Mouse (Mus musculus): ENCODE measurements at regions not wholly inside any gene's neighbourhood (a gene's known extent, or its start where the extent isn't known, plus 50 kb on each side); places are given as distances from the start of the nearest gene placed in this dataset.

DNA sequence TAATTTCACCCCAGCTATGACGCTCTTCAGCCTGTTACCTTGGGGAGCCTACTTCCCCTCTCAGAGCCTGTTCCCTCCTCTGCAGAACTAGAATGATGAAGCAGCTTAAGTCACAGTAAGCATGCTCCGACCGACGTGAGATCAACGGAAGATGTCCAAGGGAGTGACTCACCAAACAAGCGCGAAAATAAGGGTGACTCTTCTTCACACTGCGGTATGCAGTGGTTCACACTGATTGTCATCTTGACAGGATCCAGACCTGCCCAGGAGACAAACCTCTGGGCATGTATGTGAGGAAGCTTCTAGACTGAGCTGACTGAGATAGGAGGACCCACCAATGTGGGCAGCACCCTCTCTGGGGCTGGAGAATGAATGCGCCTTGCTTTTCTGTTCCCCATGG is 116.3 kb upstream of the Tpm1 start:
- DNase-seq: no peak

DNA sequence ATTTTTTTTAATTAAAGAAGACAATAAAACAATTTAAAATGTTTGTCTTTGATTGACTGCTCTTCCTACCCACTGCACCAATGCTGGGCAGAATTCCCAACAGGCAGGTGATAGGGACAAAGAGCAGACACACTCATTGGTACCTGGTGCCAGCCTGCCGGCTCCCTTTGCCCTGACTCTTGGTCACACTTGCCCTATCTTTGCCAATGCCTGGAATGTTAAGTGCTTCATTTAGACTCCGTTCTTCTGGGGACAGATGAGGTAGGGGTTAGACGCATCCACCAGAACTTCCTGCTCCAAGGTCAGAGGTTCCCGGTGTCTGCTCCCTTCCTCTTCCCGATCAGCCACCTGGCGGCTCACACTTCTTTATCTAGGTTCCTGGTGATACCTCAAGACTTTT is 114.5 kb upstream of the Tpm1 start:
- DNase-seq: no peak

DNA sequence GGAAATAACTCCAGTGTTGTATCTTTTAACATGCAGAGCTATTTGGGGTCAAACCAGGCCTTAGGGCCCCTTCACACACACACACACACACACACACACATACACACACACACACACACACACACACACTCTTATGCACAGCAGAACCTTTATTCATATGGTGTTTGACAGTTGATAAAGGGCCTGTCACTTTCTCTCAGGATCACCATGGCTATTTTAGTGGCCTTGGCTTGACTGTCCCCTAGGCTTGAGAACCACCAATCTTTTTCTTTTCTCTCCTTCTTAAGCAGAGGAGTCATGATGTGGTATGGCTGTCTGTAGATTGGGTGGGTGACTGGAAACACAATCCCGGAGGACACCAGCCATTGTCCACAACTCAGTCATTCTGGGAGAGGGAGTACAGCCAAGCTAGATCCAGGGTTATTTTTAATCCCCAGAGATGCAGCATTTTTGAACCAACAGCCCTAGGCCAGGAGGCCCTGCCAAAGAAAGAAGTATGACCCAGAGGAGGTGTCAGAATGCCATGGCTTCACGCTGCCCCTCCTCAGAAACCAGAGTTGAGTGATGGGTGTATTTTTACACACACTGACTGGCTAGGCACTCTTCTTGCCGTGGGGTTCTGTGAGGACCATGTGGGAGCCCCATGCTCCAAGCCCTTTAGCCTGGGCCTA is 111.7 kb upstream of the Tpm1 start:
- no peak for DNase-seq

DNA sequence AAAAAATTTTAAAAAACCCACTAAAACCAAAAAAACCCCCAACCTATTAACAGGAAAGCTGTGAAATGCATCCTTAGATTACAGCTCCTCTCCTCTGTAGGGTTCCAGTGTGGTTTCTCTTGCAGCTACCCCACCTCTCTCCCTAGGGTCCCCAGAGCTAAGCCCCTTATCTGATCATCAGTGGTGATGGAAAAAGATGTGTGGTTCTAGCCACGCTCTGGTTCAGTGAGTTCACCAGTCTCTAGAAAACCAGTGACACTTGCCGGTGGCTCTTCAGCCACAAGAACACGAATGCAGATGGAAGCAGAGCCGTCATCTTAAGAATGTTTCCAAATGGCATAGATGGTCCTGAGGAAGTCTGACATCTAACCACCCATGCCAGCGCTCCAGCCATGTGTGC is 111.1 kb upstream of the Tpm1 start:
- DNase-seq: no peak

DNA sequence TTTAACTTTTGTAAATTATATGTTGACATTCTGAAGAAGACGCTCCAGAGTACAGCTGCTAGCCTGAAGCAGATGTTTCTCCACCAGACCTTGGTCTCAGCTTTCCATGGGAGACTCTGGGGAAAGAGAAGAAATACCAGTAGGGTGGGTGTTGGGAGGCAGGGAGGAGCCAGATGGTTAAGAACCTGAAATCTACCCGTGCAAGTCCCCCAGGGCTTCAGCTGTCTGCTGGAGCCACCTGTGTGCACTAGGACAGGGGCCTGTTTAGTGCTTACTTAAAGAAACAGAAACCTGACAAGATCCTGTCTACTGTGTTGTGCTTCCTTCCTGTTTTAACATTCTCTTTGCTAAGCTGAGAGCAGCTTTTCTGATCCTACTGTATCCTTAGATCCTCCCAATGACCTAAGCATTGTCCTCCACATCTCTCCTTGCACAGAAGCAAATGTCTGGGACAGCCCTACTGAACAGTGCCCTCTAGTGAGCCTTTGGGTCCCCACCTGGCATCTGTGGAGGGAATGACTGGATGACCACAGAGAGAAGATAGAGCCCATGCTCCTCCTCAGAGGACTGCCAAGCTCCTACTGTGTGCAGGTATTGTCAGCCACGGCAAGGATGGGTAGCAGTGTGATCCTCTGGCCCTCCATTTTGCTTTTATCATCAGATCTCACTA is 107.5 kb upstream of the Tpm1 start:
- DNase-seq: no peak

DNA sequence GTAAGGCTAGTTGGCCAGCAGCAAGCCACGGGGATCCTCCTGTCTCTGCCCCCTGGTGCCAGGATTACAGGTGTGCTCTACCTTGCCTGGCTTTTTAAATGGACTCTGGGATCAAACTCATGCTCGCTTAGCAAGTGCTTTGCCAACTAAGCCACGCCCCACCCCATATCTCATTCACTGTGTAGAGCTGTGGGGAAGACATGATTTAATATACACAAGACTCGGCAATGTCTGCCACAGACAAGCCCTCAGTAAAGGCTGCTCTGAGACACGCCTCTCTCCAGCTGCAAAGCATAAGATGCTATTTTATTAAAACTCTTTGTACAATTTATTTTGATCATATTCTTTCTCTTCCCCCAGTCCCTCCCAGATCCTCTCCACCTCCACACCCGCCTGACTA is 104.9 kb upstream of the Tpm1 start:
- no peak for DNase-seq

DNA sequence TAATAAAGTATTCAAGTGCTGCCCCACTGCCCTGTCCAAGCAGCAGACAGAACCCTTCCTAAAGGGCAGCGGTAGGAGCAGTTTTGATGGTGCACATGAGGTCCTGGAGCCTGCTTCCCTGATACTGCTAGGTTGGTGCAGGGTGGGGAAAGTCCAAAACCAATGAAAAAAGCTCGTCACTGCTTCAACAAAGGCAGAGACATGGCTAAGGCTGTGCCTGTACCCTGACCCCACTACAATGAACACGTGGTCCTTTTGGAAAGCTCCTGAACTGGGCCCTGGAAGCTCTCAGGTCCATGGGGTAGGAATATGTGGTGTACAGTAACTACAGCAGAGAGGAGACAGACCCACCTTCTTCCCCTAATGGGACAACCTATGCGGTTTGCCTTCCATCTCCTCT is 104.1 kb upstream of the Tpm1 start:
- DNase-seq: no peak

DNA sequence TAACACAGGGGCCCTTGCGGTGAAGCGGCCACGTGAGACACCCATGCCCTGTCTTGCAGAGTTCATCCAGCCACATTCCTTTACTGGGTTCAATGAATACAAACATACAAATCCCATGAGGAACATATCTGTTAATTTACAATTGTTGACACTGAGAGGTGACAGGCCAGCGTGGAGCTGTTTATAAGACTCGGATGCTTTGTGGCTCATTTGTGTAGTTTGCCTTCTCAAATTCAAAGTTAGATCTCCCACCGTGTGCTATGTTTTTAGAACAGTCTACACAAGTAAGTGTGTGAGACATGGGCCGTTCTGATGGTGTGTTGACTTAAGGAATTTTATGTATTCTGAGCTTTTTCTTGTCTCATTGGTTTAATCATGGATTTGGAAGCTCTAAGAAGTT is 98.5 kb upstream of the Tpm1 start:
- no peak for DNase-seq

DNA sequence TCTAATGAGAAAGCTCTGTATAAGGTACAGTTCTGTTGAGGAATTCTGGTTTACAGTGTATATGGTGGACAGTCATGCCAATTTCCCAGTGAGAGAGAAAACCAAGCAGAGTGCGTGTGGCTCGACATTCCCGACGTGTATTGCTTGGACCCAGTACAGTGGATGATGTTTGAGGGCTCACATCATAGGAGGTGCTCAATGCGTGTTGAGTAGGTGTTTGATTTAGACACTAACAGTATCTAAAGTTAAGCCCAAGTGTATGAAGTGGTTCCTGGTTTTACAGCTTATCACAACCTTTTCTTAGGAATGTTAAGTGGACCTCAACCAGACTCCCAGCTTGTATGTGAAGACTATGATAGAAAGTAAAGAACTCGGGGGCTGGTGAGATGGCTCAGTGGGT is 96.2 kb upstream of the Tpm1 start:
- no peak for DNase-seq

DNA sequence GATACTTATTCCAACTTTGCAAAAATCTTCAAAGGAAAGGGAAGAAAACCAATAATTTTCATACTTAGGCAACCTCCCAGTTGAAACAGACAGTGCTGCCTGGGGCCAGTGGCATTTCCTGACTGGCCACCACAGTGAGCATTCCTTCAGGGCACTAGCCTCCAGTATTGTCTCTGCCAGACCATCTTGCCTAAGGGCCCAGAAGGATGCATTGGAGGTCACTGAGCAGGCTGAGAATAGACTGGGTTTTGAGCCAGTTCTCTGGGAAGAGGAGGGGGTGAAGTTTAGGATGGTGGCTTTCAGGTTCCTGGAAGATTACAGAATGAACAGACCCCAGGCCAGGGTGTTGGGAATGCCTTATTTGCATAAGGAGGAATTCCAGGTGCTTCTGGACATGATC is 95.3 kb upstream of the Tpm1 start:
- DNase-seq: no peak

DNA sequence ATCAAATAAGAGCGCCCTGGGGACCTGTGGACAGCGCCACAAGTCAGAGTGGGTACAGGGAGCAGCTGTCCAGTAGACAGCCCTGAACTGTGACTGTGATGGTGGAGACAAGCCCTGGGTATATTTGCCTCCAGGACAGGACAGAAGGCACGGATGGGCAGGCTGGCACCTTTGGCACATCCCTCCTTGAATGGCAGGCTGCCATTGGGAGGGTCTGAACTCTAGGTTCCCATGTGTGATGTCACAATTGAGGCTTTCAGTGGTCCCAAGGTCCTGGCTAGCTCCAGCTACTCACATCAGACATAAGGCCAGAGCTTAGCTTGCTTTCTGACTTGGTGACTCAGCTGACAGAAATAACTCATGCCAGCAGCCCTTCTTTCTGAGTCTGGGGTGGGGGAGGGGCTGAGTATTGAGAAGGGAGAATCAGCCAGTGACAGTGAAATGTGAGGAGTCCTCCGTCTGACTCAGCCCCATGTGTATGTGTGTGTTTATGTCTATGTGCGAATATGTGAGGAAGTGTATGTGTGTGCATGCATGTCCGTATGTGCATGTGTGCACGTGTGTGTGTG is 91.2 kb upstream of the Tpm1 start:
- peak; percentile 46 for DNase-seq

DNA sequence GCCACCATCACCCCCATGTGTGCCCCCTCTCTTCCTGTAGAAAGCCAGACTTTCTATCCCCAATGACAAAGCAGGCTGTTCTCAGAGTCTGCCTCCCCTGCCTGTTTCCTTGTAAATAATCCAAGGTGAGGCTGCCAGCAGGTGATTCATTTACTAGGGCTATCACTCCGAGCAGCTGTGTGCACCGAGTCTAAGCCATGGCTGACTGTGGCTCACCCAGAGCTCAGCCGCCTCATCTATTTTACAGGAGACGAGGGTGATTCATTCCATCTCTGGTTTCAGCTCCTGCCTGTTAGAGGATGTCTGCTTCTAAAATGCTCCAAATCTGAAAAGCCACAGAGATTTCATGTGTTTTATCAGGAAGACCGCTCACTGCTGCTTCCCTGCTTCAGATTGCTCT is 88.5 kb upstream of the Tpm1 start:
- peak; percentile 34 for DNase-seq

DNA sequence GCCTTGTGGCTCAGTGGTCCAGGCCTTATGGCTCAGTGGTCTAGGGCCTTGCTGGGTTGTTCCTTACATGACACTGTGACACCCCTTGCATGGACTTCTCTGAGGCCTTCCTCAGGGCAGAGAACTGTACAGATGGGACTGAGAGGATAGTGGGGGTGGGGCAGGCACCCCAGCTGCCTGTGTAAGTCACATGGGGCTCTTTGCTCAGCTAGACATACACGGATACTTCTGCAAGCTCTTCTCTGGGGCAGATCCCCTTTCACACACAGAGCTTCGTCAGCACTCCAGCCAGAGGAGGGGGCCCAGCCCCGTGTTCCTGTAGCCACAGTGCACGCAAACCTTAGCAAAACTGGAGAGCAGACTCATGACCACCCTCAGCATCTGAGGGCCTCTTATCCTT is 87.9 kb upstream of the Tpm1 start:
- DNase-seq: peak; percentile 28

DNA sequence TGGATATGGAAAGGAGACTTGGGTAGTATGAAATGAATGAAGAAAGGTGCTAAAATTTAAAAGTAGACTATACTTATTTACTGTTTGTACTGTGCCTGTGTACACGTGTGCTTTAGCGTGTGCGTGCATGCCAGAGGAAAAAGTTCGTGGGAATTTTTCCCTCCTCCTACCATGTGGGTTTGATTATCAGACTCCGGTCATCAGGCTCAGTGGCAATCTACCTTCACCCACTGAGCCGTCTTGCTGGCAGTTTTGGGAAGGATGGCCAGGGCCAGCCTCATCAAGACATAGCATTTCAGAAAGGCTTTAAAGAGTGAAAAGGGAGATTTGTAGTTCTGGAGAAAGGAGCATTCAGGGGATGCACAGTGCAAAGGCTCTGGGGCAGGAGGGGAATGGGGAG is 87.0 kb upstream of the Tpm1 start:
- no peak for DNase-seq

DNA sequence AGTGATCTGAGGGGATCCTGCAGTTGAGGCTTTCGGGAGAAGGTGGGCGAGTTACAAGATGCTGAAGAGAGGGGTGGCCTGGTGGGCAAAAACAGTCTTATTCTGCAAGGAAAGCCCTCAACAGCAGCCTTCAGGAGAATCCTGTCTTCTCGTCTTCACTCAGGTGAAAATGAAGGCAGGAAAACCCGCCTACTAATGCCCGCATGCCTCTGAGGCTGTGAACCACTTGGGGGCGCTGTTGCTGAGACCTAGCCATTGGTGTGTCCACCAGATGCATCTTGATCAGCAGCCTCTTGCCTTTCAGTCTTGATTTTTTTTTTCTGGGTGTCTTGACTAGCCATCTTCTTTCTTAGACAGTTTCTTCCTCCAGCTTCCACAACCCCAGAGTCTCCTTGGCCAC is 85.2 kb upstream of the Tpm1 start:
- no peak for DNase-seq

DNA sequence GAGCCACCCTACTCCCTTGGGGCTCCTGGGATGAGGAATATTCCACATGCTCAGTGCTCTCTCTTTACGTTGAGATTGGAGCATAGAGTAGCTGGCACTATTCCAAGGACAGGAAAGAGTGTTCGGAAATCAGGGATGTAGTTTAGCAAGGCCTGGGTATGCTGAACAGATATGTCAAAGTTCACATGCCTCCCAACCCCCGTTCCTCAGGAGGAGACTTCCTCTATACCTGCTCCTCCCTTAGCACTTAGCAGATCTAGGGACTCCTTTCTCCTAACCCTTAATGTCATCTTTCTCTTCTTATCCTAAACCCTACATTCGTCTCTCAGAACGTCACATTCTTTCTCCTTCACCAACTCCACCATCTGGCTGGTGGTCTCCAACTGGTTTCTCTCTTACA is 83.2 kb upstream of the Tpm1 start:
- DNase-seq: no peak

DNA sequence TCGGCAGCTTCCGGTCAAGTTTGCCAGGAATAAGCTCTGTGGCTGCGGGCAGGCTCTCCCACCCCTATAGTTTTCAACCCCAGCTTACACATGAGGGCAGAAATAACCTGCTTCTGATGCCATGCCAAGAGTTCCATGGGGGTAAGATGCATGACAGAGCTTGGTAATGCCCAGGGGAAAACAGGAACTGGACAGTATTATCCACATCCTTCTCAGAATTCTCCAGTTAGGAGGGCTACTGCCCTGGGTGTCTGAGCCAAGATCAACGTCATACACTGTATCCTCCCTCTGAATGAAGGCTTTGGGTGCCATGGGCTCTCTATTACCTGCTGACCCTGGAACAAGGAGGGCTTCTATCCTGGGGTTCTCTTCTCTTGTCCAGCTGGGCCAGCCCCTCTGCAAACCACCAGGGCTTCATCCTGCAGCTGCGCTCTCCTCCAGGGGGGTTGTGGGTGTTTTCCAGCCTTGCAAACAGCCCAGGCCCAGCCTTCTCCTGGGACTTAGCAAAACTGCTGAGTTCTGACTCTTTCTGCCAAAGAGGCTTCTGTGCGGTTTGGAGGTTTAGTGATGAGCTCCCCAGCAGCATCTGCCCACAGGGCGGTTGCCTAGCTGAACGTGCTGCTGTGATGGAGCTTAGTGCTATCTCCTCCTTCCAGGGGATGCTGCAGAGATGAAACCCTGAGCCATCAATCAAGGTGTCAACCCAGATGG is 81.7 kb upstream of the Tpm1 start:
- DNase-seq: peak; percentile 15

DNA sequence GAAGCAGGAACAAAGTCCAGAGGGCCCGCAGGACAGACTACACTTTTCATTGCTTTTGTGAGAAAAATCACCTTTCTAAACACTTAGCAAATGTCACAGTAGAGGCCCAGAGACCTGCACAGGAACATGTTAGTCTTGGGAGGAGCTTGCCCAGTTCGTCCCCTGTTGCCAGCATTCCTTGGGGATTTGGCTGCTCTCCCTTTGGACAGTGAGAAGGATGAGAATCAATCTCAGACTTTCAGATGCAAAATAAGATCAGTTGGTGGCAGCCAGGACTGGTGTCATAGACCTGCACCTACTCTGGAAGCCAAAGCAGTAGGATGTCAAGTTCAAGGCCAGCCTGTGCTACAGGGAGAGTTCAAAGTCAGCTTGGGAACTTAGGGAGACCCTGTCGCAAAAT is 80.7 kb upstream of the Tpm1 start:
- no peak for DNase-seq

DNA sequence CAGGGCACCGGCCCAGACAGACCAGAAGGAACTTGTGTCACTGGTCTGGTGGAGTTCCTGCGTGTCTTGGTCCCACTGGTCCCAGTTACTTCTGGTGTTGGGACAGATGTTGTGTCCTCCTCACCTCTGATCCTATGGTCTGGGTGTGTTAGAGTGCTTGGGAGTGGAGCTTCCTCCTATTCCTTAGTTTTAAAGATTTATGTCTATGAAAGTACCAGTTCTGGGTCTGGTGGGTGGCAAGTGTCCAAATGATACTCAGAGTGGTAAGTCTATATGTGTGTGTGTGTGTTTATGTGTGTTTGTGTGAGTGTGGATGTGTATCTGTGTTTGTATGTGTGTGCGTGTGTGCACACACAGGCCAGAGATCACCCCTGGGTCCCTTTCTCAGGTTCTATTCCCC is 79.9 kb upstream of the Tpm1 start:
- no peak for DNase-seq

DNA sequence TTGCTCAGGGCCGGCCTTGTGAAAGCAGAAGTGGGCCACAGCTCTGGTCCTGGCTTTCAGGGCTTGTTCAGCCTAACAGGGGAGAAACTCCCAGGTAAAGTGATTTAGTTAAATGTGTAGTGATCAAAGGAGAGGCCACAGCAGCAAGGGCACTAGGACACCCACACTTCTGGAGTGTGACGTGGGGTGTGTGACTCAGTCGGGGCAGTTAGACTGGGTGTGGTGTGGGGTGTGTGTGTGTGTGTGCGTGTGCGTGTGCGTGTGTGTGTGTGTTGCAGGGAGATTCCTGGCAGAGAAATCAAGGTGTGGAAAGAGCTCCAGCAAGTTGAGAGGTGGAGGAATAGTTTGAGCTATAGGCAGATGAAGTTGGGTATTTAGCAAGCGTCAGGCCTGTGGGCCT is 72.5 kb upstream of the Tpm1 start:
- no peak for DNase-seq

DNA sequence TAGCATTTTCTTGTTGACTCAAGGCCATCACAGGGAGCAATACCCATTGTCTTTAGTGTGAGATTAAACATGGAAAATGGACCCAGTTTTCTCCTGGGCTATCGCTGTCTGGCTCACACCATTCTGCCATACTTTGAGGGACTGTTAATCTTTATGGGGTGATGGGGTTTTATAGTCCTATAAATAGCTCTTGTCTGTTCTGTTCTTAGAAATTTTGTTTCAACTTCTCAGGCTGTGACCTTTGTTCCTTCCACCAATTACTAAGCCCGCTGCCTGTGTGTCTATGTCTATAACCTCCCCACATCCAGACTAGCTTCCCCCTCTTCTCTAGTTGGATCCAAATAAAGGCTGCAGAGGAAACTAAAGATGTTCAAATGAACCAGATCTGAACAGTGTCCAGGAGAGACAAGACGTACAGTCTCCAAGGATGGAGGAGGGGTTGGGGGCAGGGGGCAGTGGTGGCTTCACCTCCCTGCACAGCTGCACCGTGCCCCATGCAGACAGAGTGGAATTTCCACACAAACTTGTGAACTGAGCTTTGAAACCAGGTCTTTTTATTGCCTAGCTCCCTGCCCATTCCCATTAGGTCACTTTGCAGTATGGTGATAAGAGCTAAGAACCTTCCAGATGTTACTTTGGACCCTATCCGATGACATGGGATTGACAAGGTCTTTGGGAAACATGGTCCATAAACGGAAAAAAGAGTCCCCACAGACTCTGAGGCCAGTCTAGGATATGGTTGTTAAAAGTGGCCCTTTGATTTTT is 69.9 kb upstream of the Tpm1 start:
- no peak for DNase-seq

DNA sequence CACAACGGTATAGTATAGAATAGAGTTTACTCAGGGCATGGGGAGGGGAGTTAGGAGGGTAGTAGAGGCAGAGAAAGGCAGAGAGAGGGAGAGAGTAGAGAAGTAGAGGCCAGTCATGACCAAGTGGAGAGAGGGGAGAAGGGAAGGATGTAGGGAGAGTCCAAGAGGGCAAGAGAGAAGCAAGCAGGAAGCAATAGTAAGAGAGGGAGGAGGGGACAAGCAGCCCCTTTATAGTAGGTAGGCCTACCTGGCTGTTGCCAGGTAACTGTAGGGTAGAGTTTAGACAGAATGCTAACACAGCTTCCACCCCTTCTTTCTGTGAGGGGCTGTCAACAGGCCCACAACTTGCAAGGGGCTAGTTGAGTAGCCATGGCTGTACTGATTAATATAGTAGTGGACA is 69.2 kb upstream of the Tpm1 start:
- DNase-seq: no peak

DNA sequence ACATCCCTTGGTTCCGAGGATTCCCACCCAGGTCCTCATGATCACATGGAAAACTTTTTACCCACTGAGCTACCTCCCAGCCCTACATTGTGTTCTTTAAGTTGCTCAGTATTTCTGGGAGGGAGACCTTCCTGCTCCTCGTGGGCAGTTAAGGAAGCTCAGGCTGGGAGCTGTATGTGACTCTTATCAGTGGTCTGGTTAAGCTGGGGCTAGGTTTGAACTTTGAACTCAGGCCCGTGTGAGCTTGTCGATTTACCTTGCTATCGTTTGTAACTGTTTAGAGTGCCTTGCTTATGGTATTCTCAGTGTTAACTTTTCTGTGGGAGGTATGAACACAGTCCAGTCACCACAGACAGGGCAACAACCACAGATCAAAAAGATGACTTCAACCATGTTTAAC is 68.4 kb upstream of the Tpm1 start:
- DNase-seq: no peak

DNA sequence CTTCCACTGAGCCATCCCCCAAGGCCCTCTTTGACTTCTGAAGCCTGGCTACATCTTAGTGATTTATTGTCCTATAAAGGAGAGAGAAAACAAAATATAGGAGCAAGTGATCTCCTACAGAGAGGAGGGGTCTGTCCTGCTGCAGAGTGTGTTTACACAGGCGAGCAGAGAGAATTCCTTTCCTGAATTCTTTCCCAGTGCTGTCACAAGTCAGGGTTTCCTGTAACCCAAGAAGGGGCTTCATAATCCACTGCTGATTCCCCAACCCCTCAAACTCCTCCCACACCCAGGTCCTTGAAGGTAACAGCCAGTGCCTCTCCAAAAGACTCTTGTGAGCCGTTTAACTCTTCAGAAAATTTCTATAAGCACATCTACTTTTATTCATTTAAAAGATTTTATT is 66.8 kb upstream of the Tpm1 start:
- DNase-seq: no peak
